Mouse (Mus musculus) forebrain, postnatal 0 days (tissue): ENCODE results near the gene Midn. TPM values are rescaled to one million over a fixed set of nuclear protein-coding genes. Genes with fewer than 3 reads are reported as not detected.

ENCODE experiments used
- ATAC-seq: fragments of 200-750 bp; cut with Nextera tagmentation; 2 replicates; pipeline ENCODE4 v1.8.0; 2017; ENCODE audit warnings: mild to moderate bottlenecking, moderate library complexity
- DNase-seq: peaks from one replicate; pipeline ENCODE4 v3.0.0-alpha.2; 2015
- H3K27ac ChIP-seq: fragments of 300-500 bp; sonication (generic); 2 replicates; pipeline ENCODE4 v1.5.1; 2014; ENCODE audit warnings: low read depth, mild to moderate bottlenecking, antibody characterized with exemption, low read length, moderate library complexity, mixed read lengths
- H3K27me3 ChIP-seq: fragments of 300-500 bp; sonication (generic); 2 replicates; pipeline ENCODE4 v1.6.1; 2014; ENCODE audit warnings: mild to moderate bottlenecking, low read length, mixed read lengths; ENCODE audit not compliant: insufficient read depth
- H3K36me3 ChIP-seq: fragments of 300-500 bp; sonication (generic); 2 replicates; pipeline ENCODE4 v1.6.1; 2014; ENCODE audit warnings: mild to moderate bottlenecking, moderate library complexity; ENCODE audit not compliant: insufficient read depth
- H3K4me1 ChIP-seq: fragments of 300-500 bp; sonication (generic); 2 replicates; pipeline ENCODE4 v1.6.1; 2014; ENCODE audit warnings: antibody characterized with exemption; ENCODE audit not compliant: insufficient read depth
- H3K4me2 ChIP-seq: fragments of 300-500 bp; sonication (generic); 2 replicates; pipeline ENCODE4 v1.6.1; 2014; ENCODE audit warnings: low read depth, mild to moderate bottlenecking, moderate library complexity
- H3K4me3 ChIP-seq: fragments of 300-500 bp; sonication (generic); 2 replicates; pipeline ENCODE4 v1.5.1; 2014; ENCODE audit warnings: low read depth, low read length, mixed read lengths
- H3K9ac ChIP-seq: fragments of 300-500 bp; sonication (generic); 2 replicates; pipeline ENCODE4 v1.6.1; 2014; ENCODE audit warnings: mild to moderate bottlenecking
- H3K9me3 ChIP-seq: fragments of 300-500 bp; sonication (generic); 2 replicates; pipeline ENCODE4 v1.6.1; 2016; ENCODE audit warnings: low read length
- CTCF ChIP-seq: sonication (generic); IDR thresholded peaks from 2 replicates; pipeline ENCODE4 v1.5.1; 2016; ENCODE audit warnings: antibody characterized with exemption, control low read depth, low read depth
- WGBS: fragments of 180-500 bp; shearing (Covaris S2); extraction: QIAGEN DNeasy Blood & Tissue Kit; methylation state at CpG from one replicate; pipeline ENCODE4 v1.1.7; 2014; 5-methylcytosine and 5-hydroxymethylcytosine counted together
- polyA plus RNA-seq: library from polyadenylated mRNA; unstranded; fragments of >200 nt; fragmentation: Nextera tagmentation; extraction: Ambion mirVana; gene quantifications from 2 replicates; pipeline ENCODE4 v1.2.1, GENCODE M21; 2015
- total RNA-seq: library from RNA; depleted of rRNA; stranded (reverse); fragments of >200 nt; gene quantifications from 2 replicates; pipeline ENCODE4 v1.2.3, GENCODE M21; 2014

The Midn gene
- total and polyA plus RNA-seq, 2 experiments from 2014 or later: 19.3 to 120 TPM

GRCm38 (mm10) chr10:80169070-80169469, 21.0 kb downstream of the Midn start:
- H3K36me3 ChIP-seq: peaks cover 27% of the 10 kb centered on the region
- peak overlapping the region; percentile 100; the same call in 1 of the 2 replicates for H3K9ac ChIP-seq
- peaks cover 26% of the 10 kb centered on the region for H3K4me1 ChIP-seq
- no peaks in the 10 kb centered on the region for H3K9me3 ChIP-seq
- TF ChIP-seq CTCF: no peak
- 44% methylated on average over 1 of the region's 1 CpGs for WGBS
- H3K27ac ChIP-seq: no peak overlapping the region
- peak overlapping the region; percentile 99; the same call in 1 of the 2 replicates for H3K4me3 ChIP-seq
- ATAC-seq: no peak
- peak overlapping the region; percentile 57 for H3K4me2 ChIP-seq
- no peak for DNase-seq
- no peaks in the 10 kb centered on the region for H3K27me3 ChIP-seq

GRCm38 (mm10) chr10:80169651-80170050, 21.6 kb downstream of the Midn start:
- no peak overlapping the region for H3K9ac ChIP-seq
- H3K4me1 ChIP-seq: peaks cover 23% of the 10 kb centered on the region
- H3K4me2 ChIP-seq: no peak overlapping the region

DNA sequence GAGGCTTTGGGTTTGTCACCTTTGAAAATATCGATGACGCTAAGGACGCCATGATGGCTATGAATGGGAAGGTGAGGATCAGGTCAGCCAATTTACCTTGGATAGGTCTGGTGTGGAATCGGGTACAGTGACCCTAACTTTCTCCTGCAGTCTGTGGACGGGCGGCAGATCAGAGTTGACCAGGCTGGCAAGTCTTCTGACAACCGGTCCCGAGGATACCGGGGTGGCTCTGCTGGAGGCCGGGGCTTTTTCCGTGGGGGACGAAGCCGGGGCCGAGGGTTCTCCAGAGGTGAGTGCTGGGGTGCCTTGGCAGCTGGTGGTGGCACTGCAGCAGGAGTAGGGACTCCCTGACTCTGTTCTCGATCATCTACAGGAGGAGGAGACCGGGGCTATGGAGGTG, 22.0 kb downstream of the Midn start:
- DNase-seq (no peak), ATAC-seq (no peak)
- no peak for TF ChIP-seq CTCF
- H3K27ac ChIP-seq: no peak overlapping the region
- no peak overlapping the region for H3K4me3 ChIP-seq
- H3K9me3 ChIP-seq: no peaks in the 10 kb centered on the region
- peaks cover 23% of the 10 kb centered on the region for H3K4me1 ChIP-seq
- H3K27me3 ChIP-seq: no peaks in the 10 kb centered on the region
- H3K4me2 ChIP-seq: no peak overlapping the region
- H3K36me3 ChIP-seq: peaks cover 27% of the 10 kb centered on the region
- 94% methylated on average over 16 of the region's 16 CpGs for WGBS
- no peak overlapping the region for H3K9ac ChIP-seq

More at GRCm38 (mm10) chr10:80169651-80170050, 21.6 kb downstream of the Midn start:
- WGBS: 89% methylated on average over 7 of the region's 7 CpGs
- no peaks in the 10 kb centered on the region for H3K9me3 ChIP-seq
- DNase-seq (no peak), ATAC-seq (no peak)
- TF ChIP-seq CTCF: no peak
- peaks cover 27% of the 10 kb centered on the region for H3K36me3 ChIP-seq
- H3K27me3 ChIP-seq: no peaks in the 10 kb centered on the region
- no peak overlapping the region for H3K27ac ChIP-seq
- H3K4me3 ChIP-seq: no peak overlapping the region

DNA sequence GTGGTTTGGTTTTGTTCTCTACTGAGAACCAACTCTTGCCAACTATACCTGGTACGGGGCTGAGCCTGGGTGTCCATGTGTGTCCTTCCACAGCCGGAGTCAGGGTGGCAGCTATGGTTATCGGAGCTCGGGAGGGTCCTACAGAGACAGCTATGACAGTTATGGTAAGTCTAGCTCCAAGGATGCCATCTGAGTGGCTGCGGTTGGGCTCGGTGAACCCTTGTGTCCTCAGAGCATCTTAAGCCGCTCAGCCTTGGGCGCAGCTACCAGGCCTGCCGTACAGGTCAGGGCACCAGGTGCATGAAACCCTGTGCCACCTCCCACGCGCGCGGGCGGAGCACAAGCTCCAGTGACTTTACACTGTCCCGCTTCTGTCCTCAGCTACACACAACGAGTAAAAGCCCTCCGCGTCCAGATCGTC, 22.5 kb downstream of the Midn start:
- 93% methylated on average over 19 of the region's 19 CpGs for WGBS

GRCm38 (mm10) chr10:80171252-80171651, 23.2 kb downstream of the Midn start:
- Histone ChIP-seq H3K4me2 (no peak overlapping the region), H3K9ac (no peak overlapping the region), H3K9me3 (no peaks in the 10 kb centered on the region), H3K27ac (no peak overlapping the region), H3K36me3 (peaks cover 27% of the 10 kb centered on the region), H3K4me1 (peaks cover 13% of the 10 kb centered on the region), H3K27me3 (no peaks in the 10 kb centered on the region), H3K4me3 (no peak overlapping the region)
- no peak for ATAC-seq
- TF ChIP-seq CTCF: no peak
- no peak for DNase-seq
- 93% methylated on average over 15 of the region's 15 CpGs for WGBS

More for the DNA sequence above, 22.5 kb downstream of the Midn start:
- Histone ChIP-seq H3K9ac (no peak overlapping the region), H3K9me3 (no peaks in the 10 kb centered on the region), H3K27ac (no peak overlapping the region), H3K36me3 (peaks cover 27% of the 10 kb centered on the region), H3K4me2 (no peak overlapping the region), H3K27me3 (no peaks in the 10 kb centered on the region), H3K4me1 (peaks cover 18% of the 10 kb centered on the region), H3K4me3 (no peak overlapping the region)
- ATAC-seq (no peak), DNase-seq (no peak)
- no peak for TF ChIP-seq CTCF

DNA sequence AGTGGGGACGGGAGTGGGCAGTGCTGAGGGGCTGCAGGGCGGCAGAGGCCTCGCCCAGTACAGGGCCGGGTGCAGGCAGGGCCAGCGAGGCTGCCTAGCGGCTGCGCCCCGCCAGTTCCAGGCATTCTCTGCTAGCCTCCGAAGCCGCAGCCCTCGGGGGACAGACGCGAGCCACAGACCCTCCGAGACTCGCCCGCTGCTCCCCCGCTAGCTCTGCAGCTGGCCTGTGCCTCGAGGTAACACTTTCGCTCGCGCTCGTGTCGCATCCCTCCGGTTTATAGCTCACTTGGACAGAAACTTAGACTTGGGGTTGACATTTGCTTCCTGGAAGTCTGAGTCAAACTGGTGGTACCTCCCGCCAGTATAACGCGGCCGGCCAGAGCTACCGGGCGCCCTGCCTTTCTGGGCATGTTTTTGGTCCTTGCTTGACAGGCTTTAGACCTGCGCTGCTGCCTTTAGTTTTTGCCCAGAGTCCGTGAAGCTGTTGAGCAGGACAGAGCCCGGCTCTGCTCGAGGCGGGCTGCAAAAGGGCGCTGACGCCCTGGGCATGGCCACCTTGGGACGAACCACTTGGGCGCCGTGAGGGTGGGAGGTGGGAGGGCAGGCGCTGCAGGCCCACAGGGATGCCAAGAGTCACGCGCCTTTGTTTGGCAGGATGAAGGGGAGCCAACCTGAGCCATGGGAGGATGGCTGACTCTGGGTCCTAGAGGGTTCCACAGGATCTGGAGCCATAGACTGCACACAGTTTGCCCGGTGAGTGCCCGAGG, 23.9 kb downstream of the Midn start:
- Histone ChIP-seq H3K36me3 (peaks cover 27% of the 10 kb centered on the region), H3K27ac (peak overlapping the region; percentile 92), H3K9ac (peak overlapping the region; percentile 58), H3K27me3 (no peaks in the 10 kb centered on the region), H3K4me1 (peaks cover 8% of the 10 kb centered on the region), H3K4me2 (peak overlapping the region; percentile 61), H3K9me3 (no peaks in the 10 kb centered on the region), H3K4me3 (no peak overlapping the region)
- no peak for TF ChIP-seq CTCF
- 85% methylated on average over 45 of the region's 45 CpGs for WGBS
- ATAC-seq (no peak), DNase-seq (no peak)

DNA sequence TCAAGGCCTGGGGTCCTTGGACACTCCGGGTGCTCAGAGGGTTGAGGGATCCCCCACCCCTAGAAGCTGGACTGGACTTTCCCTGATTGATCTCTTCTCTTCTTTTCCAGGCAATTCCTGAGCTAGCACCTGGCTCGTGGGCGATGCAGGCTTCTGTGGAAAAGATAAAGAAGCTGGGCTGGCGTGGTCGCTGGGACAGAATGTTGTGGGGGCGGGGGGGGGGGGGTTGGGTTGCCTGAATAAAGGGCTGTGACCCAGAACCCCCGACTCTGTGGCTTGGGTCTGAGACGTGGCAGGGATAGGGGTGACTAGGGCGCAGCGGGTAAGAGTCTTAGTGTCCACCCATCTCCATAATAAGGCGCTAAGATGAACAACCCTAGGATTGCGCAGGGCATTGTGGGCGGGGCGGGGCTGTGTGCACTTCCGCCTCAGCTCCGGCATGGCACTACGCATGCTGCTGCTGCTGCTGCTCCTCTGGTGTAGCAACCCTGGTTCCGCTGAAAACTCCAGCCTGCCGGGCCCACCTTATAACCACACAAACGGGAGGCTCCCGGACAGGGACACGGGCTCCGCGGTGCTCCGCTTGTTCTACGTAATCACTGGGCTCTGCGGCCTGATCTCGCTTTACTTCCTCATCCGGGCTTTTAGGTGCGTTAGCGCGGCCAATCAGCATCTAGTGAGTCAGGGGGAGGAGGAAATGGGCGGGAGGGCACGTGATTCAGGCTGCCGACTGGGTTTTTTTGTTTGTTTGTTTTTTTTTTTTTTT, 24.6 kb downstream of the Midn start, which contains the start of gene 1600002K03Rik:
TSS of gene 1600002K03Rik (plus strand) at position 418 of the 766 bp plus-strand sequence.
- no peak for TF ChIP-seq CTCF
- 6% methylated on average over 34 of the region's 35 CpGs for WGBS
- H3K4me3 ChIP-seq: peak within 1 kb of the TSS; percentile 47
- peaks cover 6% of the 10 kb centered on the region for H3K4me1 ChIP-seq
- H3K9me3 ChIP-seq: no peaks in the 10 kb centered on the region
- peak within 1 kb of the TSS; percentile 92 for H3K27ac ChIP-seq
- ATAC-seq (peak; percentile 84), DNase-seq (peak; percentile 95)
- H3K36me3 ChIP-seq: peaks cover 27% of the 10 kb centered on the region
- peak within 1 kb of the TSS; percentile 61 for H3K4me2 ChIP-seq
- no peaks in the 10 kb centered on the region for H3K27me3 ChIP-seq
- H3K9ac ChIP-seq: peak within 1 kb of the TSS; percentile 58
